Mouse (Mus musculus) hindbrain, postnatal 0 days (tissue): ENCODE data around the gene Rc3h1. TPM values are rescaled to one million over a fixed set of nuclear protein-coding genes. Genes with fewer than 3 reads are reported as not detected.

Experiments
- ATAC-seq: fragments of 200-750 bp; cut with Nextera tagmentation; 2 replicates; pipeline ENCODE4 v1.8.0; 2017; ENCODE audit warnings: mild to moderate bottlenecking, moderate TSS enrichment, moderate library complexity
- DNase-seq: peaks from one replicate; pipeline ENCODE4 v3.0.0-alpha.2; 2015; ENCODE audit warnings: low spot score
- H3K27ac ChIP-seq: fragments of 300-500 bp; sonication (generic); 2 replicates; pipeline ENCODE4 v1.5.1; 2014; ENCODE audit warnings: mild to moderate bottlenecking
- H3K27me3 ChIP-seq: fragments of 300-500 bp; sonication (generic); 2 replicates; pipeline ENCODE4 v1.6.1; 2014; ENCODE audit warnings: low read length, mixed read lengths; ENCODE audit not compliant: insufficient read depth
- H3K36me3 ChIP-seq: fragments of 300-500 bp; sonication (generic); 2 replicates; pipeline ENCODE4 v1.6.1; 2014; ENCODE audit warnings: low read length, mixed read lengths; ENCODE audit not compliant: insufficient read depth
- H3K4me1 ChIP-seq: fragments of 300-500 bp; sonication (generic); 2 replicates; pipeline ENCODE4 v1.6.1; 2014; ENCODE audit warnings: antibody characterized with exemption, low read length, mixed read lengths; ENCODE audit not compliant: insufficient read depth
- H3K4me2 ChIP-seq: fragments of 300-500 bp; sonication (generic); 2 replicates; pipeline ENCODE4 v1.6.1; 2014; ENCODE audit warnings: low read depth, mild to moderate bottlenecking, low read length, moderate library complexity, mixed read lengths
- H3K4me3 ChIP-seq: fragments of 300-500 bp; sonication (generic); 2 replicates; pipeline ENCODE4 v1.5.1; 2014; ENCODE audit warnings: low read length
- H3K9ac ChIP-seq: fragments of 300-500 bp; sonication (generic); replicated peaks from 2 replicates; pipeline ENCODE4 v1.6.1; 2014; ENCODE audit warnings: mild to moderate bottlenecking, low read length, moderate library complexity, mixed read lengths
- H3K9me3 ChIP-seq: fragments of 300-500 bp; sonication (generic); 2 replicates; pipeline ENCODE4 v1.6.1; 2016; ENCODE audit warnings: low read length, mixed read lengths
- CTCF ChIP-seq: IDR thresholded peaks from 2 replicates; pipeline ENCODE4 v1.5.1; 2016; ENCODE audit warnings: antibody characterized with exemption, control low read depth, low read depth
- WGBS: fragments of 180-500 bp; shearing (Covaris S2); extraction: QIAGEN DNeasy Blood & Tissue Kit; methylation state at CpG from one replicate; pipeline ENCODE4 v1.1.7; 2014; 5-methylcytosine and 5-hydroxymethylcytosine counted together
- polyA plus RNA-seq: library from polyadenylated mRNA; unstranded; fragments of >200 nt; fragmentation: Nextera tagmentation; extraction: Ambion mirVana; gene quantifications from 2 replicates; pipeline ENCODE4 v1.2.1, GENCODE M21; 2015
- total RNA-seq: library from RNA; depleted of rRNA; stranded (reverse); fragments of >200 nt; gene quantifications from 2 replicates; pipeline ENCODE4 v1.2.3, GENCODE M21; 2014; rRNA removed

The Rc3h1 gene
- total and polyA plus RNA-seq, 2 experiments from 2014 or later: 6.3 to 20.4 TPM

DNA sequence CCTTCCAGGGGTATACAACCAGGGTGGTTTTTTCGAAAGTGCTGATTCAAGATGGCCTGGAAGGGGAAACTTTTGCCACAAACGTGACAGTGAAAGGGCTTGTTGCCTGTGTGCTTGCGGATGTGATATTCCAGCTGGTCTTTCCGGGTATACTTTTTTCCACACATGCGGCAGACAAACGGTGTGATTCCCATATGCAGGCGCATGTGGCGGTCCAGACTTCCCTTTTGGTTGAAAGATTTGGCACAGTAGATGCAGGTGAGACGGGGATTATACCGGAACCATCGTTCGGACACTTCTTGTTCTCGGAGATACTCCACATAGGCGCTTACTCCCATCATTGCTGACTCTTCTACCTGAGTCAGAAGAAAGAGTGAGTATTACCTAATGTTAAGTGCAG lies 113.8 kb downstream of the Rc3h1 start:
- no peak overlapping the region for H3K4me3 ChIP-seq
- peaks cover 19% of the 10 kb centered on the region for H3K36me3 ChIP-seq
- no peak for DNase-seq
- H3K4me1 ChIP-seq: no peaks in the 10 kb centered on the region
- ATAC-seq: no peak
- H3K9me3 ChIP-seq: no peaks in the 10 kb centered on the region
- H3K27ac ChIP-seq: no peak overlapping the region
- WGBS: 97% methylated on average over 14 of the region's 14 CpGs
- H3K4me2 ChIP-seq: no peak overlapping the region
- TF ChIP-seq CTCF: no peak
- no peak overlapping the region for H3K9ac ChIP-seq
- H3K27me3 ChIP-seq: no peaks in the 10 kb centered on the region

Other genes with a start within 250 kb of the Rc3h1 start
- 70.5 and 78.7 TPM in 2 replicates for gene Rabgap1l, start 113.2 kb upstream of the Rc3h1 start, total RNA-seq
- gene Rabgap1l, start 113.2 kb upstream of the Rc3h1 start, polyA plus RNA-seq: 24.3 and 28.5 TPM in 2 replicates
- gene Serpinc1, start 72.2 kb downstream of the Rc3h1 start, total RNA-seq: 0.04 and 0.05 TPM in 2 replicates
- 2.3 and 2.6 TPM in 2 replicates for gene Serpinc1, start 72.2 kb downstream of the Rc3h1 start, polyA plus RNA-seq
- 24.4 and 85.1 TPM in 2 replicates for gene Zbtb37, start 128.4 kb downstream of the Rc3h1 start, total RNA-seq
- gene Zbtb37, start 128.4 kb downstream of the Rc3h1 start, polyA plus RNA-seq: 8.4 and 9.6 TPM in 2 replicates
- gene Dars2, start 164.2 kb downstream of the Rc3h1 start, total RNA-seq: 19.2 and 21.4 TPM in 2 replicates
- 24.8 and 26.0 TPM in 2 replicates for gene Dars2, start 164.2 kb downstream of the Rc3h1 start, polyA plus RNA-seq
- gene Cenpl, start 164.3 kb downstream of the Rc3h1 start, total RNA-seq: 1.0 and 1.2 TPM in 2 replicates
- 6.8 and 7.5 TPM in 2 replicates for gene Cenpl, start 164.3 kb downstream of the Rc3h1 start, polyA plus RNA-seq
- 15.1 and 23.3 TPM in 2 replicates for gene Klhl20, start 225.1 kb downstream of the Rc3h1 start, total RNA-seq
- gene Klhl20, start 225.1 kb downstream of the Rc3h1 start, polyA plus RNA-seq: 15.0 and 15.4 TPM in 2 replicates
- gene Ankrd45, start 236.3 kb downstream of the Rc3h1 start, total RNA-seq: 16.0 and 19.2 TPM in 2 replicates
- gene Ankrd45, start 236.3 kb downstream of the Rc3h1 start, polyA plus RNA-seq: 24.1 and 24.2 TPM in 2 replicates